Mouse (Mus musculus) heart, embryonic 13.5 days (tissue): Measurements from ENCODE around the gene Pdk2. TPM values are rescaled to one million over a fixed set of nuclear protein-coding genes. Genes with fewer than 3 reads are reported as not detected.
A peak's percentile ranks its signal among the peaks of the same experiment; 100 is the strongest.

Experiments
- ATAC-seq: fragments of 200-750 bp; cut with Nextera tagmentation; 2 replicates; pipeline ENCODE4 v1.8.0; 2017; ENCODE audit warnings: moderate TSS enrichment; ENCODE audit not compliant: insufficient number of reproducible peaks, low FRiP score, low TSS enrichment; ENCODE audit errors: extremely low read depth
- H3K27ac ChIP-seq: fragments of 300-500 bp; sonication (generic); replicated peaks from 2 replicates; pipeline ENCODE4 v1.5.1; 2015; ENCODE audit warnings: moderate library complexity, mild to moderate bottlenecking, inconsistent platforms
- H3K27me3 ChIP-seq: fragments of 300-500 bp; sonication (generic); replicated peaks from 2 replicates; pipeline ENCODE4 v1.6.1; 2015; ENCODE audit warnings: mild to moderate bottlenecking, inconsistent platforms
- H3K36me3 ChIP-seq: fragments of 300-500 bp; sonication (generic); 2 replicates; pipeline ENCODE4 v1.6.1; 2015; ENCODE audit warnings: mild to moderate bottlenecking, inconsistent platforms
- H3K4me1 ChIP-seq: fragments of 300-500 bp; sonication (generic); 2 replicates; pipeline ENCODE4 v1.6.1; 2015; ENCODE audit warnings: inconsistent platforms
- H3K4me2 ChIP-seq: fragments of 300-500 bp; sonication (generic); 2 replicates; pipeline ENCODE4 v1.6.1; 2015; ENCODE audit warnings: inconsistent platforms, mild to moderate bottlenecking, moderate library complexity
- H3K4me3 ChIP-seq: fragments of 300-500 bp; sonication (generic); 2 replicates; pipeline ENCODE4 v1.5.1; 2015; ENCODE audit warnings: moderate library complexity, mild to moderate bottlenecking, inconsistent platforms
- H3K9ac ChIP-seq: fragments of 300-500 bp; sonication (generic); 2 replicates; pipeline ENCODE4 v1.6.1; 2015; ENCODE audit warnings: inconsistent platforms, mild to moderate bottlenecking, moderate library complexity
- H3K9me3 ChIP-seq: fragments of 300-500 bp; sonication (generic); 2 replicates; pipeline ENCODE4 v1.6.1; 2016; ENCODE audit warnings: inconsistent platforms
- WGBS: fragments of 180-500 bp; shearing (Covaris S2); methylation state at CpG from one replicate; pipeline ENCODE4 v1.1.7; 2015; ENCODE audit warnings: mixed read lengths; 5-methylcytosine and 5-hydroxymethylcytosine counted together
- polyA plus RNA-seq: library from polyadenylated mRNA; unstranded; fragments of >200 nt; fragmentation: Nextera tagmentation; extraction: Ambion mirVana; gene quantifications from 2 replicates; pipeline ENCODE4 v1.2.1, GENCODE M21; 2015

Pdk2 gene
- polyA plus RNA-seq, 1 experiment from 2014 or later: 77.9 TPM

GRCm38 (mm10) chr11:94992754-94993606 is 48.2 kb downstream of the Pdk2 start:
- peak; percentile 11; the same call in 1 of the 2 replicates for ATAC-seq
- Histone ChIP-seq H3K9ac (peak overlapping the region; percentile 98), H3K27me3 (no peaks in the 10 kb centered on the region), H3K36me3 (peaks cover 32% of the 10 kb centered on the region), H3K4me1 (peaks cover 83% of the 10 kb centered on the region), H3K4me3 (peak overlapping the region; percentile 94), H3K27ac (peak overlapping the region; percentile 95), H3K4me2 (peak overlapping the region; percentile 100), H3K9me3 (no peaks in the 10 kb centered on the region)
- WGBS: 4% methylated on average over 22 of the region's 22 CpGs

DNA sequence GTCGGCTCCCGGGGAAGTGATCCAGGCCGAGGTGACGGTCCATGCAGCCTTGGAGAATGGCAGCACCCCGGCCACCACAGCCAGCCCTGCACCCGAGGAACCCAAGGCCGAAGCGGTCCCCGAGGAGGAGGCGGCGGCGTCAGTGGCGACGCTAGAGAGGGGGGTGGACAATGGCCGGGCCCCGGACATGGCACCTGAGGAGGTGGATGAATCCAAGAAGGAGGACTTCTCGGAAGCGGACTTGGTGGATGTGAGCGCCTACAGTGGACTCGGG is 48.7 kb downstream of the Pdk2 start:
- H3K4me2 ChIP-seq: peak overlapping the region; percentile 100
- under 1% methylated on average over 20 of the region's 20 CpGs for WGBS
- ATAC-seq: no peak

DNA sequence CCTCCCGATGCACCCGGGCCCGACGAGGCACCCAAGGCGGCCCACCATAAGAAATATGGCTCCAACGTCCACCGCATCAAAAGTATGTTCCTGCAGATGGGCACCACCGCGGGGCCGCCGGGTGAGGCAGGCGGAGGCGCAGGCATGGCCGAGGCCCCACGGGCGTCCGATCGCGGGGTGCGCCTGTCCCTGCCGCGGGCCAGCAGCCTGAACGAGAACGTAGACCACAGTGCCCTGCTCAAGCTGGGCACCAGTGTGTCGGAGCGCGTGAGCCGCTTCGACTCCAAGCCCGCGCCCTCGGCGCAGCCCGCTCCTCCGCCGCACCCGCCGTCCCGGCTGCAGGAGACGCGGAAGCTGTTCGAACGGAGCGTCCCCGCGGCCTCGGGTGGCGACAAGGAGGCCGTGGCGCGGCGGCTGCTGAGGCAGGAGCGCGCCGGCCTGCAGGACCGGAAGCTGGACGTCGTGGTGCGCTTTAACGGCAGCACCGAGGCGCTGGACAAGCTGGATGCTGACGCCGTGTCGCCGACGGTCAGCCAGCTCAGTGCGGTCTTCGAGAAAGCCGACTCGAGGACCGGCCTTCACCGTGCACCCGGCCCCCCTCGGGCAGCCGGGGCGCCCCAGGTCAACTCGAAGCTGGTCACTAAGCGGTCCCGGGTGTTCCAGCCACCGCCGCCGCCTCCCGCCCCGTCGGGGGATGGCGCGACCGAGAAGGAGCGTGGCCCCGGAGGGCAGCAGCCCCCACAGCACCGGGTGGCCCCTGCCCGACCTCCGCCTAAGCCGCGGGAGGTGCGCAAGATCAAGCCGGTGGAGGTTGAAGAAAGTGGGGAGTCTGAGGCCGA is 49.3 kb downstream of the Pdk2 start:
- no peaks in the 10 kb centered on the region for H3K9me3 ChIP-seq
- H3K9ac ChIP-seq: peak overlapping the region; percentile 98
- H3K4me1 ChIP-seq: peaks cover 83% of the 10 kb centered on the region
- peak overlapping the region; percentile 94 for H3K4me3 ChIP-seq
- no peak for ATAC-seq
- peak overlapping the region; percentile 100 for H3K4me2 ChIP-seq
- peaks cover 21% of the 10 kb centered on the region for H3K36me3 ChIP-seq
- H3K27me3 ChIP-seq: no peaks in the 10 kb centered on the region
- under 1% methylated on average over 98 of the region's 99 CpGs for WGBS
- H3K27ac ChIP-seq: peak overlapping the region; percentile 95

More for the DNA sequence above, 48.7 kb downstream of the Pdk2 start:
- no peaks in the 10 kb centered on the region for H3K9me3 ChIP-seq
- H3K4me3 ChIP-seq: peak overlapping the region; percentile 94
- H3K9ac ChIP-seq: peak overlapping the region; percentile 98
- peaks cover 83% of the 10 kb centered on the region for H3K4me1 ChIP-seq
- H3K36me3 ChIP-seq: peaks cover 27% of the 10 kb centered on the region
- H3K27ac ChIP-seq: peak overlapping the region; percentile 95
- H3K27me3 ChIP-seq: no peaks in the 10 kb centered on the region

DNA sequence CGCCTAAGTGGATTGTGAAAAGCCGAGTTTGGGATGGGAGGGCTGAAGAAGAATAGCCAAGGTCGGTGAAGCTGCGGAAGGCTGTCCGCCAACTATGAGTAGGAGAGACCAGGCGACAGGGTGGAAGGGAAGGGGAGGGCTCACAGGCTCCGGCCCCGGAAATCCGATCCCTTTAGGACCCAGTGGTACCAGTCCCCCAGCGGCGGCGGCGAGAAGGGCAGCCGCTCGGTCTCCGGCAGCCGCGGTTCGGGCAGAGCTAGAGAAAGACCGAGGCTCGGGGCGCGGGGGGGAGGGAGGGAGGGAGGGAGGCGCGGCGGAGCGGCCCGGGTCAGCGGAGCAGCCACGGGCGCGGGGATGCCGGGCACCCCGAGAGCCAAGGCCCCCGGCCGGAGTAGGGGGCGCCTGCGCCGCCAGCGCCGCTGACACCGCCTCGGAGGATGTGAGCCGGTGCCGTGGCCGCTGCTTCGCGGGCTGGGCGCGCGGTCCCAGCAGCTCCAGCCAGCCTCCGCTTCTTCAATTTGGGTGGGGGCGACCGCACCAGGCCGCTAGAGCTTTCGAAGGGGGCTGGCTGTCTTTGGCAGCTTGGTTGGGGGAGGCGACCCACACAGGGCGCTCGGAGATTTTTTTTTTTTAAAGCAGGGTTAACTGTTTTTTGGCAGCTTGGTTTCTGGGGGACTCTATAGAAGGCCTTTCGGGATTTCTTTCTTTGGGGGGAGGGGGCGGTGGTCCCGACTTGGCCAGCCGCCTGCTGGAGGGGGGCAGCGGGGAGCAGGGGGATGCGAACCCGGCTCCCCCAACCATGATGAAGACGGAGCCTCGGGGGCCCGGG is 50.2 kb downstream of the Pdk2 start, which contains the start of gene Ppp1r9b:
Gene Ppp1r9b, plus strand, starts transcription at position 287 of the 829 bp plus-strand sequence.
- H3K36me3 ChIP-seq: peaks cover 12% of the 10 kb centered on the region
- H3K9me3 ChIP-seq: no peaks in the 10 kb centered on the region
- H3K4me2 ChIP-seq: peak within 1 kb of the TSS; percentile 100
- ATAC-seq: peak; percentile 61
- H3K27me3 ChIP-seq: no peaks in the 10 kb centered on the region
- peaks cover 78% of the 10 kb centered on the region for H3K4me1 ChIP-seq
- H3K4me3 ChIP-seq: peak within 1 kb of the TSS; percentile 94
- WGBS: under 1% methylated on average over 62 of the region's 69 CpGs
- peak within 1 kb of the TSS; percentile 95 for H3K27ac ChIP-seq
- H3K9ac ChIP-seq: peak within 1 kb of the TSS; percentile 98

DNA sequence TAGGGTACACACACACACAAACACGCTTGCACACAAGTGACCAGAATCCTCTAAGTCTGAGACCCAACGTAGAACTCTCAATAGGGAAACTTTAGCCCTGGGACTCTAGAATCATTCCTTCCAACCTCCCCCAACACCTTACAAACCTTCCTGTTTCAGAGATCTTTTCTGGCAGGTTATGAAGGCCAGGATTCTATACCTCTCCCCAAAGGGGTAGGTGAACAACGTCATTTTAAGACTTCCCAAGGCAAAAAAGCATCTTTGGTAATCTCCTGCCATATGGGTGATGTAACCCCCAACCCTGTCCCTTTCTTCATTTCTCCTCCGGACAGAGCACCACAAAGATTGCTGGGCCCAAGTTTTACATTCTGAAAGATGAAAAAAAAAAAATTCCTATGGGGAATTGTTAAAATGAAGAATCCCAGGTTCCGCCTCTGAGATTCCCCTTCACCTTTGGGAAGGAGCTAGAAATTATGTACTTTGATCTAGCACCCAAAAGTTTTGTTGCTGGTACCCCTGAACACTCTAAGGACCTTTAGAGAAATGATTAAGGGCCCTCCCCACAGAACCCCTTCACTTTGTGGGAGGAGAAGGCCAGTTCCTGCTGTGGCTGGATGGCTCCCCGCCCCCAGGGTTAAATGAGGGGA is 50.9 kb downstream of the Pdk2 start:
- Histone ChIP-seq H3K36me3 (peaks cover 5% of the 10 kb centered on the region), H3K27me3 (no peaks in the 10 kb centered on the region), H3K9ac (peak overlapping the region; percentile 98), H3K27ac (peak overlapping the region; percentile 95), H3K4me1 (peaks cover 74% of the 10 kb centered on the region), H3K4me3 (peak overlapping the region; percentile 94), H3K4me2 (peak overlapping the region; percentile 100), H3K9me3 (no peaks in the 10 kb centered on the region)
- 50% methylated on average over 6 of the region's 6 CpGs for WGBS
- no peak for ATAC-seq

DNA sequence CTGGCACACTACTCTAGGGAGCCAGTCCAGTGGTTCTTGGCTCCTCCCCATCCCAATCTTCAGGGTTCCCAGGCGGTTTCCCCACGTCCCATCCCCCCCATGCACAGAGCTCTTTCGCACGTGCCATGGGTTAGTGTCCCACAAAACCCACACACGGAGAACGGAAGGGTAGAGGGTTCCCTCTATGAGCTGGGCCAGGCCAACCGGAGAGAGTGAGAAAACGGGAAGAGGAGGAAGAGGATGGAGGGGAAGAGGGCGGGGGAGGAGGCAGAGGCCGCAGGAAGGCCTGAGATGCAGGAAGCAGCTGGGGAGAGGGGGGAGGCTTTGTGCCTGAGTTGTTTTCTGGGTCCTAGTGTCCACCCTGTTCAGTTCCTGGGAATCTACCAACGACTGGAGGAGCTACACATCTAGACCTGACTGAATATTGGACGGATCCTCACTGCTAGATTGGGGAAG is 51.6 kb downstream of the Pdk2 start:
- ATAC-seq: peak; percentile 47; the same call in 1 of the 2 replicates

GRCm38 (mm10) chr11:94988780-94989561 is 52.2 kb downstream of the Pdk2 start:
- peak overlapping the region; percentile 94 for H3K4me3 ChIP-seq
- WGBS: 19% methylated on average over 10 of the region's 10 CpGs

More for the DNA sequence above, 51.6 kb downstream of the Pdk2 start:
- peak overlapping the region; percentile 98 for H3K9ac ChIP-seq
- no peaks in the 10 kb centered on the region for H3K36me3 ChIP-seq
- no peaks in the 10 kb centered on the region for H3K27me3 ChIP-seq
- peaks cover 71% of the 10 kb centered on the region for H3K4me1 ChIP-seq
- WGBS: 1% methylated on average over 12 of the region's 12 CpGs
- H3K9me3 ChIP-seq: no peaks in the 10 kb centered on the region
- H3K27ac ChIP-seq: peak overlapping the region; percentile 95
- H3K4me3 ChIP-seq: peak overlapping the region; percentile 94
- H3K4me2 ChIP-seq: peak overlapping the region; percentile 100

DNA sequence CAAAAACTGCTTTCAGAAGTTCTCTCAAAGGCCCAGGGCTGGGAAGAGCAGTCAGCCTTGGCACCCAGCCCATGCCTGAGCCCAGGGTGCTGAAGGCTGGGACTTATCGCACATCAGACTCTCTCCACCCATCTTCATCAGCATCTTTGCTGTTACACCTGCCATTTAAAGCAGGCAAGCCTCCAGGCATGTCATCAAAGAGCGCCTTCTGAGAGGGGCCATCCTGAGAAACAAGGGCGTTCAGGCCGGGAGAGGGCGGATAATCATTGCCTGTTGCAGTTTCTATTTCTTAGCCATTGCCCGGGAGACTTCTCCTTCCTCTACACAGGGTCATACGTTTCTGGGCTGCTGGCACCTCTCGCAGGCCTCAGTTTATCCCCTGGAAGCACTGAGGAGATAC is 53.3 kb downstream of the Pdk2 start:
- Histone ChIP-seq H3K27me3 (no peaks in the 10 kb centered on the region), H3K4me3 (no peak overlapping the region), H3K9me3 (no peaks in the 10 kb centered on the region), H3K36me3 (no peaks in the 10 kb centered on the region), H3K9ac (no peak overlapping the region), H3K27ac (no peak overlapping the region), H3K4me1 (peaks cover 53% of the 10 kb centered on the region), H3K4me2 (no peak overlapping the region)
- WGBS: 80% methylated on average over 8 of the region's 8 CpGs
- no peak for ATAC-seq

More at GRCm38 (mm10) chr11:94988780-94989561, 52.2 kb downstream of the Pdk2 start:
- no peaks in the 10 kb centered on the region for H3K27me3 ChIP-seq
- peaks cover 65% of the 10 kb centered on the region for H3K4me1 ChIP-seq
- H3K9me3 ChIP-seq: no peaks in the 10 kb centered on the region
- H3K4me2 ChIP-seq: peak overlapping the region; percentile 100
- H3K36me3 ChIP-seq: no peaks in the 10 kb centered on the region
- no peak for ATAC-seq
- H3K27ac ChIP-seq: peak overlapping the region; percentile 95
- H3K9ac ChIP-seq: peak overlapping the region; percentile 98

DNA sequence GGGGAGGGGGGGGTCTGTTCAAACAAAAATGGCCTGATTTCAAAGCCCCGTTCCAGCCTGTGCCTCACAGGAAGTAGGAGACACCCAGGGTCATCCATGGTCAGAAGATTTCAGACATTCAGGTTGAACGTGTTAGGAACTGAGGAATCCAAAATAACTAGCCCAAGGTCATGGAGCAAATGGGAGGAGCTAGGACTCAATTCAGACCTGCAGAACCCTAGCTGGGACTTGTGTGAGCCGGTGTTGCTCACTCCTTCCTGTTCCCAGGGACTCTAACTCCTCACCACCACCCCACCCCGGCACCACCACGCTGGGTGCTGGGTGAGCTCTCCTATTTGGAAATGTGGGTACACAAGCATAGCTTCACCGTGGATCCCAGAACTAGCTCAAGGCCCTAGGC is 53.8 kb downstream of the Pdk2 start:
- Histone ChIP-seq H3K9me3 (no peaks in the 10 kb centered on the region), H3K4me1 (peaks cover 48% of the 10 kb centered on the region), H3K4me2 (no peak overlapping the region), H3K27me3 (no peaks in the 10 kb centered on the region), H3K4me3 (no peak overlapping the region), H3K36me3 (no peaks in the 10 kb centered on the region), H3K27ac (no peak overlapping the region), H3K9ac (peak overlapping the region; percentile 8)
- 53% methylated on average over 6 of the region's 6 CpGs for WGBS
- no peak for ATAC-seq

DNA sequence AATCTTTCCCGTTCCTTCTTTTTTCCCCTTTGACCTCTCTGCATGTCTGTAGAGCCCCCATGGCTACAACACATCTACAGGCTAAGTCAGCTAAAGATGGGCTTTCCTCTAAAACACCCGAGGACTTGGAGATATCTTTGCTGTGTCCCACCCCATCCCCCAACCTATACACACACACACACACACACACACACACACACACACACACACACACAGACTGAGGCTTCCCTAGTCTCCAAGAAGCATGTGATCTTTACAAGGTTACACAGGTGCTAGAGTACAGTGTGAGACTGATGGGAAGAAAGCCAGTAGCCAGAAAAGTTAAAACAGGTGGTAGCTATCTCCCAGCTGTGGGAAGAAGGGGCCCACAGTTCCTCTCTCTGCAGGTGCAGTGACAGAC is 54.7 kb downstream of the Pdk2 start:
- Histone ChIP-seq H3K4me3 (no peak overlapping the region), H3K4me1 (peaks cover 46% of the 10 kb centered on the region), H3K4me2 (no peak overlapping the region), H3K9me3 (no peaks in the 10 kb centered on the region), H3K36me3 (no peaks in the 10 kb centered on the region), H3K27ac (no peak overlapping the region), H3K27me3 (no peaks in the 10 kb centered on the region), H3K9ac (no peak overlapping the region; the same call in 1 of the 2 replicates)
- 52% methylated on average over 2 of the region's 2 CpGs for WGBS
- no peak for ATAC-seq
